Mouse (Mus musculus): ENCODE measurements around the gene Get4. TPM values are rescaled to one million over a fixed set of nuclear protein-coding genes. Genes with fewer than 3 reads are reported as not detected.

Get4 gene
- polyA plus RNA-seq, 1 experiment from 2014 or later, result 196 TPM

DNA sequence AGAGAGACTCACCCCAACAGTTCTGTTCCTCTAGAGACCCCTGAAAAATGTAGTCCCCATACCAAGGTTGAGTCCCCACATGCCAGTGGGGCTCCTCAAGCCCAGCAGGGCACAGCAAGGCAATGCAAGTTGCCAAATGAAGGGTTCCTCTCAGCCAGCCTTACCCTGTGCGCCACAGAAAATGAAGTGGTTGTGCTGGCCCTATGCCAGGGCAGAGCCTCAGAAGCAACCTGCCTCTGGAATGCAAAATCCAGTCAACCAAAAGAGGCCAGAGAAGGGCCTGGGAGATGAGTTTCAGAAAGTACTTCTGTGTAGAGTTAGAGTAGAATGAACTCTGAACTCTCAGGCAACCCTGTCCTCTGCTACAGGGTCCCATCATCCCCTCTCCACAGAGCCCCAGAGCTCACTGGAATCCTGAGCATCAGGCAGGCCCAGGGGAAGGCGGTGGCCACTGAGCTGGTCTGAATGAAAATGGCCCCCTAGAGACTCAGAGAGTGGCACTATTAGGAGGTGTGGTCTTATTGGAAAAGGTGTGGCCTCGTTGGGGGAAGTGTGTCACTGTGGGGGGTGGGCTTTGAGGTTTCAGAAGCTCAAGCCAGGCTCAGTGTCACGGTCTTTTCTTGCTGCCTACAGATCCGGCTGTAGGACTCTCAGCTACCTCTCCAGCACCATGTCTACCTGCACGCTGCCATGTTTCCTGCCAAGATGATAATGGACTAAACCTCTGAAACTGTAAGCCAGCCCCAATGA lies 39.9 kb downstream of the Get4 start:
- 0 out of 2 replicates have a peak, but pooled peaks cover 4% of the 10 kb centered on the region for H3K4me1 ChIP-seq
- no peaks in the 10 kb centered on the region for H3K36me3 ChIP-seq
- no peaks in the 10 kb centered on the region for H3K27me3 ChIP-seq (ENCODE audit: low read depth, poor library complexity, severe bottlenecking)
- WGBS, result 74% methylated on average over 6 of the region's 6 CpGs
- no peaks in the 10 kb centered on the region for H3K9me3 ChIP-seq (replicated peaks)
- no peak overlapping the region for H3K27ac ChIP-seq
- no peak for DNase-seq (ENCODE audit: low spot score)
- H3K4me3 ChIP-seq, result no peak overlapping the region

GRCm38 (mm10) chr5:139294089-139294488 lies 42.0 kb downstream of the Get4 start:
- WGBS, result 83% methylated on average over 2 of the region's 2 CpGs
- Histone ChIP-seq H3K4me1 (0 out of 2 replicates have a peak, but pooled peaks cover 3% of the 10 kb centered on the region), H3K27ac (no peak overlapping the region), H3K27me3 (ENCODE audit: low read depth, poor library complexity, severe bottlenecking) (no peaks in the 10 kb centered on the region), H3K9me3 (replicated peaks) (no peaks in the 10 kb centered on the region), H3K4me3 (no peak overlapping the region), H3K36me3 (no peaks in the 10 kb centered on the region)
- DNase-seq (ENCODE audit: low spot score), result no peak

DNA sequence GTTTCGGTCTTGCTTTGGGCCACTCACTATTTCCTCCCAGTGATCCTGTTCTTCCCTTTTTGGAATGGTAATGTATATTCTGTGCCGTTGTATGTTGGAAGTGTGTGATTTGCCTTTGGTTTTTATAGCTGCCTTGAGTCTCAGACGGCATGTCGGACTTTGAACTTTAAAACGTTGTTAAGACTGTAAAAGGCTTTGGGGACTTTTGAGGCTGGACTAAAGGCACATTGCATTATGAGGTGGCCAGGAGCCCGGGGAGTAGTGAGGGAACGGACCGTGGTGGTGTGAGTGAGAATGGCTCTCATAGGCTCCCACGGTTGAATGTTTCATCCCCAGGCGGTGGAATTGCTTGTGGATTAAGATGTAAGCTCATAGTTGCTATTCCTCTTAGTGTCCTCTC lies 45.0 kb downstream of the Get4 start:
- Histone ChIP-seq H3K9me3 (replicated peaks) (no peaks in the 10 kb centered on the region), H3K4me3 (no peak overlapping the region), H3K27me3 (ENCODE audit: low read depth, poor library complexity, severe bottlenecking) (no peaks in the 10 kb centered on the region), H3K36me3 (no peaks in the 10 kb centered on the region), H3K4me1 (no peaks in the 10 kb centered on the region), H3K27ac (no peak overlapping the region)
- 93% methylated on average over 10 of the region's 10 CpGs for WGBS
- DNase-seq (ENCODE audit: low spot score), result no peak

DNA sequence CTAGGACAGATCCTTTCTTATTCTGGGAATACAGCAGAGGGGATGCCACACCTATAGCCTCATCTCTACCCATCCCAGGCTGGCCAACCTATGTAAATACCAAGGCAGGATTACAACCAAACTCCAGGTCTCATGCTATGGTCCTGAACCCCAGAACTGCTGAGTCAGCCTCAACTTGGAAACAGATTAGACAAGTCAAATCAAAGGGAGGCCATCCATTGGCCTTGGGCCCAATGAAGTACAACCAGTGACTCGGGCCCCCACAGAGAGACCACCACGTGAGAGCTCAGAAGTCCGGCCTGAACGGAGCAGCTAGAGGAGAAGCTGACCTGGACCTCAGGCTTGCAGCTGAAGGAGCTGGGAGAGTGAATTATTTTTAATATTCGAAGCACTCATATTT lies 45.6 kb downstream of the Get4 start:
- Histone ChIP-seq H3K27ac (no peak overlapping the region), H3K36me3 (no peaks in the 10 kb centered on the region), H3K27me3 (ENCODE audit: low read depth, poor library complexity, severe bottlenecking) (no peaks in the 10 kb centered on the region), H3K4me1 (no peaks in the 10 kb centered on the region), H3K9me3 (replicated peaks) (no peaks in the 10 kb centered on the region), H3K4me3 (no peak overlapping the region)
- no peak for DNase-seq (ENCODE audit: low spot score)
- 87% methylated on average over 5 of the region's 5 CpGs for WGBS

- no peak overlapping the region for H3K4me3 ChIP-seq
- 86% methylated on average over 6 of the region's 6 CpGs for WGBS
- H3K27ac ChIP-seq, result no peak overlapping the region
- no peaks in the 10 kb centered on the region for H3K9me3 ChIP-seq (replicated peaks)
- no peaks in the 10 kb centered on the region for H3K4me1 ChIP-seq
- H3K36me3 ChIP-seq, result no peaks in the 10 kb centered on the region
- H3K27me3 ChIP-seq (ENCODE audit: low read depth, poor library complexity, severe bottlenecking), result no peaks in the 10 kb centered on the region
- DNase-seq (ENCODE audit: low spot score), result no peak
These were observed 50.0 kb downstream of the Get4 start for GRCm38 (mm10) chr5:139302101-139302500.

DNA sequence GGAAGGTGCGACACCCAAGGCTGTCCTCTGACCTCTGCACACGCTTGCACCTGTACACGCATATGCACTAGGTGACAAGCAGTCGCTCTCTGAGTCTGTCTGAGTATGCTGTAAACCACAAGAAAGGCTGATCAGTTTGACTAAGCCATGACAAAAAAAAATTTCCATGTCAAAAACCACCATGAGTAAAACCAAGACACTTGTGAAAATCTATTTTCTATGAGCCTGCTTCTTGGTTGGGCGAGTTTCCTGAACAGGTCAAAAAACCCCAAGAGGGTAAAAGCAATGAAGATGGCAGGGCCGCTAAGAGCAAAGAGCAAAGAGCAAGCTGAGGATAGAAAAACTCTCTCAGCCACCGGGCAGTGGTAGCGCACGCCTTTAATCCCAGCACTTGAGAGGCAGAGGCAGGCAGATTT lies 51.5 kb downstream of the Get4 start:
- Histone ChIP-seq H3K27ac (no peak overlapping the region), H3K36me3 (no peaks in the 10 kb centered on the region), H3K4me3 (no peak overlapping the region), H3K27me3 (ENCODE audit: low read depth, poor library complexity, severe bottlenecking) (no peaks in the 10 kb centered on the region), H3K4me1 (no peaks in the 10 kb centered on the region), H3K9me3 (replicated peaks) (no peaks in the 10 kb centered on the region)
- 91% methylated on average over 9 of the region's 9 CpGs for WGBS
- DNase-seq (ENCODE audit: low spot score), result no peak

DNA sequence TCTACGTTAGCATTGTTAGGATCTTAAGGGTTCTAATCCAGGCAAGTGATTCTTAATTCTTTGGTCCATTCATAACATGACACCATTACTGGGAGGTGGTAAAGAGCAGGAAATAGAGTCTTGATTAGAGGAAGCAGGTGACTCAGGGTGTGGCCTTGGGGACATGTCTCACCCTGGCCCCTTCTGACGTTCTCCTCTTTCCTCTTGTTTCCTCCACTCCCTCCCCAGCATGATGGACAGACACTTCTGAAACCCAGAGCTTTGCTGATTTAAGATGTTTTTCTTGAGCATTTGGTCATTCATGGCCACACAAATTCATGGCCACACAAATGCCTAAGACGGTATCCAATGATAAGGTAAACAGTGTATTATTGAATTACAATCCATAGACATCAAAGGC lies 57.8 kb downstream of the Get4 start:
- Histone ChIP-seq H3K27ac (no peak overlapping the region), H3K27me3 (ENCODE audit: low read depth, poor library complexity, severe bottlenecking) (no peaks in the 10 kb centered on the region), H3K9me3 (replicated peaks) (0 out of 2 replicates have a peak, but pooled peaks cover 2% of the 10 kb centered on the region), H3K4me1 (no peaks in the 10 kb centered on the region), H3K4me3 (no peak overlapping the region), H3K36me3 (no peaks in the 10 kb centered on the region)
- WGBS, result 83% methylated on average over 3 of the region's 3 CpGs
- DNase-seq (ENCODE audit: low spot score), result no peak

DNA sequence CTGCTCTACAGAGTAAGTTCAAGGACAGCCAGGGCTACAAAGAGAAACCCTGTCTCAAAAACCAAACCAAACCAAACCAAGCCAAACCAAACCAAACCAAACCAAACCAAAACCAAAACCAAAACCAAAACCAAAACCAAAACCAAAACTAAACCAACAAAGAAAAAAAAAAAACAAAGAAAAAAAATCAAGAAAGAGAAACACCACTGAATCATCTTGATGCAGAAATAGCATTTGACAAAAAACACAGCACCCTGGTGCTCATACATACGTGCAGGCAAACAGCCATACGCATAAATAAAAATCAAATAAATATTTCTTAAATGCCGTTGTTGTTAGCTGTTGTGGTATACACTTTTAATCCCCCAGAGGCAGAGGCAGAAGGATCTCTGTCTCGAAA lies 58.4 kb downstream of the Get4 start:
- WGBS, result 93% methylated on average over 4 of the region's 4 CpGs
- H3K27ac ChIP-seq, result no peak overlapping the region
- no peaks in the 10 kb centered on the region for H3K27me3 ChIP-seq (ENCODE audit: low read depth, poor library complexity, severe bottlenecking)
- DNase-seq (ENCODE audit: low spot score), result no peak
- H3K4me3 ChIP-seq, result no peak overlapping the region
- 0 out of 2 replicates have a peak, but pooled peaks cover 2% of the 10 kb centered on the region for H3K9me3 ChIP-seq (replicated peaks)
- H3K36me3 ChIP-seq, result no peaks in the 10 kb centered on the region
- no peaks in the 10 kb centered on the region for H3K4me1 ChIP-seq

DNA sequence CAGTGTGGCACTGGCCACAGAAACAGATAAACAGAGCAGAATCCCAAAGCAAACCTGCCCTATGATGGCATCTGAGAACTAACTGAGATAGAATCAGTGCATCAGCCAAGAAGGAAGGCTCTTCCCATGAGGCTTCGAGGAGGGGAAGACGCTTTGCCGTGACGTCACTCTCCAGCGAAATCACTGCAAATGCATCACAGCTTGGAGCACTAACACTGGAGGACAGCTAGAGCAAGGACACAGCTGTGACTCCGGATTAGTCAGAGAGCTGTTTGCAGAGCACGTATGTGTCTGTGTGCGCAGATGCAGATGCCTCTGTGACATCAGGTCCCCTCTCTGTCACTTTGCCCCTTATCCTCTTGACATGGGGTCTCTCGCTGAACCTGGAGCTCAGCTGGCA lies 59.7 kb downstream of the Get4 start:
- 0 out of 2 replicates have a peak, but pooled peaks cover 2% of the 10 kb centered on the region for H3K9me3 ChIP-seq (replicated peaks)
- WGBS, result 91% methylated on average over 9 of the region's 9 CpGs
- H3K27me3 ChIP-seq (ENCODE audit: low read depth, poor library complexity, severe bottlenecking), result no peaks in the 10 kb centered on the region
- DNase-seq (ENCODE audit: low spot score), result no peak
- H3K27ac ChIP-seq, result no peak overlapping the region
- no peaks in the 10 kb centered on the region for H3K4me1 ChIP-seq
- no peak overlapping the region for H3K4me3 ChIP-seq
- H3K36me3 ChIP-seq, result no peaks in the 10 kb centered on the region

DNA sequence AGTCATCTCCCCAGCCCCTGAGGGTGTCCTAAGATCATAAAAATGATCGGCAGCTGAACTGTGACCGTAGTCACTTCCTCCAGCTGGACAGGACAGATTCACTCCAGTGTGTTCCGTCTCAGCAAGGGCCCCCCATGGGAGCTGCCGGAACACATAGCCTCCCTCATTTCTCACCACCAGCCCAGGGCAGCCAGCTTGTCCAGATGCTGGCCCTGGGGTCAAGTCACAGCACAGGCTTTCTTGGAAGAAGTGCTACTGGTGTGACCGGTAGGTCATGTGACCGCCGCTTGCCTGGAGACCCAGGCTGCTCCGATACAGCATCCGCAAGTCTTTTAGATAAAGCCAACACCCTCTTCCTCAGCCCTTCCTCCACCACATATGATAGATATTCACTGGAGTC lies 61.4 kb downstream of the Get4 start:
- no peaks in the 10 kb centered on the region for H3K36me3 ChIP-seq
- WGBS, result 82% methylated on average over 9 of the region's 9 CpGs
- 0 out of 2 replicates have a peak, but pooled peaks cover 2% of the 10 kb centered on the region for H3K9me3 ChIP-seq (replicated peaks)
- no peak for DNase-seq (ENCODE audit: low spot score)
- H3K27ac ChIP-seq, result no peak overlapping the region
- H3K27me3 ChIP-seq (ENCODE audit: low read depth, poor library complexity, severe bottlenecking), result peaks cover 9% of the 10 kb centered on the region; the same call in 1 of the 2 replicates
- H3K4me1 ChIP-seq, result no peaks in the 10 kb centered on the region
- no peak overlapping the region for H3K4me3 ChIP-seq

GRCm38 (mm10) chr5:139314941-139315642 lies 63.0 kb downstream of the Get4 start:
- H3K36me3 ChIP-seq, result no peaks in the 10 kb centered on the region
- peaks cover 17% of the 10 kb centered on the region; the same call in 1 of the 2 replicates for H3K27me3 ChIP-seq (ENCODE audit: low read depth, poor library complexity, severe bottlenecking)
- no peak overlapping the region for H3K4me3 ChIP-seq
- H3K9me3 ChIP-seq (replicated peaks), result 0 out of 2 replicates have a peak, but pooled peaks cover 2% of the 10 kb centered on the region
- WGBS, result 88% methylated on average over 12 of the region's 12 CpGs
- H3K4me1 ChIP-seq, result no peaks in the 10 kb centered on the region
- H3K27ac ChIP-seq, result no peak overlapping the region
- no peak for DNase-seq (ENCODE audit: low spot score)

GRCm38 (mm10) chr5:139316982-139317675 lies 65.0 kb downstream of the Get4 start:
- no peak for DNase-seq (ENCODE audit: low spot score)
- H3K27me3 ChIP-seq (ENCODE audit: low read depth, poor library complexity, severe bottlenecking), result peaks cover 28% of the 10 kb centered on the region; the same call in 1 of the 2 replicates
- H3K9me3 ChIP-seq (replicated peaks), result no peaks in the 10 kb centered on the region
- H3K4me1 ChIP-seq, result no peaks in the 10 kb centered on the region
- 68% methylated on average over 6 of the region's 6 CpGs for WGBS
- no peak overlapping the region for H3K4me3 ChIP-seq
- no peak overlapping the region for H3K27ac ChIP-seq
- H3K36me3 ChIP-seq, result no peaks in the 10 kb centered on the region
